Mouse (Mus musculus): ENCODE results near the gene Maml2.

Gene Maml2

GRCm38 (mm10) chr9:13492807-13493206, 195.1 kb downstream of the Maml2 start:
- no peak for DNase-seq (ENCODE audit: low read depth, low spot score)

DNA sequence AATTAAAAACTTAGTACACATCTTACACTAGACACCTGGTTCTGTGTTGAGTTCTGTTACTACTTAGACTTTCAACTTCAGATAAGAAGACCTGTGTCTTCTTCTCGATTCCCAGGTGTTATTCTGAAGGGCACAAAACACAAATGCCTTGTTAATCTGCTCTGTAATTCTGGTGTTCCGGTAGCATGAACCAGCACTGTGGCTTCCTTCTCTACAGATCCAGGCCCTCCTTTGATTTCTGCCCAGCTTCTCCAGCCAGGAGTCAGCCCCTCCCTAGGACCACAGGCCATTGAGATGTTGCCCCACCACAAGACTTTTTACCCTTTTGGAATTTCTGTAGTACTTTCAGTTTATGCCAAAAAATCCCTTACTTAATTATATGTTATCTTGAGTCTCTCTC, 196.0 kb downstream of the Maml2 start:
- DNase-seq (ENCODE audit: low read depth, low spot score), result no peak

DNA sequence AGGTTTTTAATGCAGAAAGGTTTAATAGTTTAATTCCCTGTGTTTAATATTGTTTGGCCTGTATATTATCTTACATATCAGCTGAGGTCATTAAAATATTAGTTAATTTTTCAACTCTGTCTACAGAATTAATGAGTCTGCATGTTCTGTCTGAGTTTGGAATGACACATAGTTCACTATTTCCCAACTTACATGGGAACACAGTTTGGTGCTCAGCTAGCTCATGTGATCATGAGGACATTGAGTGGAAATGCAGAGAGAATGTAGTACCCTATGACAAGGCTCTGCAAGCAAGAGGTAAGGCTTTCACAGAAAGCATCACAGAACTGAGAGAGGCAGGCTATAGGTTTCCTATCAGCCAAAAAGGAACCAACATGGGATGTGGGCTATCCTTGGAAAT, 197.8 kb downstream of the Maml2 start:
- DNase-seq (ENCODE audit: low read depth, low spot score), result no peak

DNA sequence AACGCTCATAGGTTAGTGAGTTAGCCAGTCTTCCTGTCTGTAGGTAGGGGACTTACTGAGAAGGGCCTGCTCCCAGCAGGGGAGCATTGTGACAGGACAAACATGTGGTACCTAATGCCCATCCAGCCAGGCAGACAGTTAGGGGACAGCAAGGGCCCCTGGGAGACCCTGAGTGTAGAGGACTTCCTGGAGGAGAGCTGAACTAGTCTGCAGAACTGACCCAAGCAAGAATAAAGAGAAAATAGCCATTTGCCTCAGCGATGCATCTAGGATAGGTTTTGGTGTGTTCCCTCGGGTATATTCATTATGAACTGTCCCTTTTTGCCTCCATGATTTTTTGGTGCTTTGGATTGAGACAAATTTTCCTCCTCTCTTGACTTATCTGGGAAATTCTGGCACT, 199.3 kb downstream of the Maml2 start:
- no peak for DNase-seq (ENCODE audit: low read depth, low spot score)

DNA sequence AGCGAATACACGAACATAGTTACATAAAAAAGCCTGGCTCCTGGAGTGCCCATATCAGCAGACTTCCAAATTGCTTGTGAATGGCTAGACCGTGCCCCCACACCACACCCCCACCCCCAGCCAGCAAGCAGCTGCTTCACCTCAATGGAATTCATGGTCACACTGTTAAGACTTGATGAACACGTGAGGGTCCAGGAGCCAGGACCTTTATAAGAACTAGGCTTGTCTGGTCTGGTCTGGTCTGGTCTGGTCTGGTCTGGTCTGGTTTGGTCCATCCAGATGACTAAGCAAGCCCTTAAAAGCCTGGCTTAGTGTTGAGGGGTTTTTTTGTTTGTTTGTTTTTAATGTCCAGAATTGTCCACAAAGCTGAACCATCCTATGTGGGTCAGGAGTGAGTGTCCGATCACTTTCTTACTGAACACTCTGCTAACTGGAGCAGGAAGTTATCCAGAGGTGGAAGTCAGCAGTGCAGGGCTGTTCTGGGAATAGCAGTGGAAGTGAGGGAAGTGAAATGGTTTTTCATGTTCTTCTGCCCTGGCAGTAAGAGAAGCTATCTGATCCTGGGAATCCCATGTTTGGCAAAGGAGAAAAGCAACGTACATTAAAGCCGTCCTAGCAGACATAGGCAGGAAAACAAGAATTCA, 200.1 kb downstream of the Maml2 start:
- DNase-seq (ENCODE audit: low read depth, low spot score), result no peak

DNA sequence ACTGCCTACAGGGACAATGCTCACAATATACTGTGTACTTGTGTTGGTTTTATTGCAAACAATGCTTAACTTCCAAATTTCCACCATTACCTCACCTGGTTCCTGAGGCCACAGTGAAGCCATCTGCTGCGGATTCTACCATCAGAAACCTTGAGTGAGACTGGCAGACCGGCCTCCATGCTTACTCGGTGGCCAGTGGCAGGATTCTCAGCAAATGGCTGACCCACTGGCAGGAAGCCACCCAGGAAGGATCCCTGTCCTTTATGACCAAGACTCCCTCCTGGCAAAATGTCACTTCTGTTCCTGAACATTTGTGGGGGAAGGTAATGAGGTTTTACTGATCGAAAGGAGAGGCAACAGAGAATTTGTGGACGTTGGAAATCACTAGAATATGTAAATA, 202.3 kb downstream of the Maml2 start:
- no peak for DNase-seq (ENCODE audit: low read depth, low spot score)

GRCm38 (mm10) chr9:13505024-13505423, 207.3 kb downstream of the Maml2 start:
- DNase-seq (ENCODE audit: low read depth, low spot score), result no peak

GRCm38 (mm10) chr9:13506956-13507821, 209.4 kb downstream of the Maml2 start:
- no peak for DNase-seq (ENCODE audit: low read depth, low spot score)

- DNase-seq (ENCODE audit: low read depth, low spot score), result no peak
Observed at GRCm38 (mm10) chr9:13507822-13508188, 210.0 kb downstream of the Maml2 start.

GRCm38 (mm10) chr9:13509751-13510150, 212.0 kb downstream of the Maml2 start:
- DNase-seq (ENCODE audit: low read depth, low spot score), result no peak

DNA sequence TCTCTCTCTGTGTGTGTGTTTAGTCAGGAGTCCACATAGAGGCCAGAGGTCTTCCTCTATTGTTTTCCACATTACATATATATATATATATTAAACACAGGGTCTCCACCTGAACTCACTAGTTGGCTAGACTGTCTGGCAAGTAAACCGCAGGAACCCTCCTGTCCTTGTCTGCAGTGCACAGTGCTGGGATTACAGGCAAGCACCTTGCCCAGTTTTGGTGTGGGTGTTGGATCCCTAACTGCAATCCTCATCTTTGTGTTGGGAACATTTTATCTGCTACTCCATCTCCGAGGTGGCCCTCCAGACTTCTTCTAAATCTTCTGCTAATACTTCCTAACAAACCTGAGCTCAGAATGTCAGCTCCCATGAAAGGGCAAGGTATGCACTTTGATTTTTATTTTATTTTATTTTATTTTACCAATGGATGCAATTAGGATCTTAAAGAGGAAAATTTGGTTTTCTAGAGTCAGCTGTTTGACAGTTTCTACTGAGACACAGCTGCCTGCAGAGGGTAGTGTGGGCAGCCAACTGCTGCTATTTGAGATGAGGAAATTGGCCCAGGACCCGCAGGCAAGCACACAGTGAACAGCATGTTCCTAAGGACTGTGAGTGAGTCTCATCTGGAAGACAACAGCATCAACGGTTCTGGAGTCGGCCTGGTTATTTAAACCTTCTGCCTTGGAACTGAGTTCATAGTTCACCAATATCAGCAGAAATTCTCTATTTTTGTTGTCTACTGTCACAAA, 213.0 kb downstream of the Maml2 start:
- DNase-seq (ENCODE audit: low read depth, low spot score), result no peak

DNA sequence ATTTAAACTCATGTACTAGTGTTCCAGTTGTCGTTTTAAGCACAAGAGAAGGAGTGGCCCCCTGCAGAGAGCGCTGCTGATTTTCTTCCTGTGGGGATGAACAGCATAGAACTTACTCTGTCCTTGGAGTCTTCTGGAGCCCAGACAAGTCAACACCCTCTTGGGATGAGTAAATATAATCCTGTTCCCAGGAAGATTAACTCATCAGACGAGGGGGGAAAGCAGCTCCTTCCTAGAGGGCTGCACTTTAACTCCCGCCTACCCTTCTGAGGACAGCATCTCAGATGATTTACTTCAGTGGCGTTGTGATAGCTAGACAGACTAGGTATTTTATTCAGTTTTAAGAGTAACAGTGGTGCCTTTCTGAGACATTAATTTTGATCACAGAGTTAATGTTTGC, 215.4 kb downstream of the Maml2 start:
- DNase-seq (ENCODE audit: low read depth, low spot score), result no peak

DNA sequence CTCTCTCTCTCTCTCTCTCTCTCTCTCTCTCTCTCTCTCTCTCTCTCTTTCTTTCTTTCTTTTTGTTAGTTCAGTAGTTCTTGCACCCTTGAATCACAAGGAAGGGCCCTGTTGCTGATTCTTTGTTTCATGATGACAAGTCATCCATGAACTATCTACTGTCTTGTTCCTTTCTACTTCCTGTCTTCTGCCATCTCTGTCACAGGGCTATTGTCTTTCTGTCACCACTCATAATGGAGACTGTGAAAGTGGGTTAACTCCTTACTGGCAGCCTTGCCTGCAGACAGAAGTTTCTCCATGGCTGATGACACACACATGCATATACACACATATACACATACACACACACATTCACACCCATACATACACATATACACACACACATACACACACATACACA, 216.7 kb downstream of the Maml2 start:
- no peak for DNase-seq (ENCODE audit: low read depth, low spot score)

DNA sequence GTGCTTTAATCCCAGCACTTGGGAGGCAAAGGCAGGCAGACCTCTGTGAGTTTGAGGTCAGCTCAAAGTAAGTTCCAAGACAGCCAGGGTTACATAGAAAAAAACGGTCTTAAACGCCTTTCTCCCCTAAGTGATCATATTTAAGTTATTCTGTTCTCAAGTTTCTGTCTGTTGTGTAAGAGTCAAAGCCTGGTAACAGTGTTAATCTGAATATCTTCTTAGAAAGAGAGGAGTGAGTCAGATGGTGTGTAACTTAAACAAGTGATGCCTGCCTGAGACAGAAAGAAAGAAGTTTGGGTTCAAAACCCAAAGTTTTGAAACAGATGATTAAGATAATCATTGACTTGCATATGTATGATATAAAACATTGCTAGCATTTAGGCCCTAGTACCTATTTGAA, 218.2 kb downstream of the Maml2 start:
- DNase-seq (ENCODE audit: low read depth, low spot score), result no peak

- no peak for DNase-seq (ENCODE audit: low read depth, low spot score)
Observed at GRCm38 (mm10) chr9:13518031-13518430, 220.3 kb downstream of the Maml2 start.

DNA sequence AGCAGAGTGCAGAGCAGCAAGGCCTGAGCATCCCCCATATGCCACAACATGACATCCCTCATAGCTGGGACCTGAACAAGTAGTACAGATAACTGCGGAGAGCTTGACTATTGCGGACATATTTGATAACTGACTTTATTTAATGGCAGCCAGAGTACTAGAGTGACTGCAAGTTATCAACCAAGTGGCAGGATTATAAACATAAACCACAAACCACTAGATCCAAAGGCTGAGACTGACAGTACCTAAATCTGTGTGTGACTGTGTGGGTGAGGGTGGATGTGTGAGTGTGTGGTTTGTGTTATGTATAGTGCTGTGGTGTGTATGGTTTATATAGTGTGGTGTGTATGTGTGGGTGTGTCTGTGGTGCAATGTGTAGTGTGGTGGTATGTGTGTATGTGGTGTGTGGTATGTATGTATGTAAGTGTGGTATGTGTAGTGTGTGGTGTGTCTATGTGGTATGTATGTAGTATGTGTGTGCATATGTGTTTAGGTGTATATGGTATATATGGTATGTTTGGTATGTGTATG, 220.7 kb downstream of the Maml2 start:
- DNase-seq (ENCODE audit: low read depth, low spot score), result no peak

- no peak for DNase-seq (ENCODE audit: low read depth, low spot score)
Observed at GRCm38 (mm10) chr9:13522061-13522820, 224.5 kb downstream of the Maml2 start.

DNA sequence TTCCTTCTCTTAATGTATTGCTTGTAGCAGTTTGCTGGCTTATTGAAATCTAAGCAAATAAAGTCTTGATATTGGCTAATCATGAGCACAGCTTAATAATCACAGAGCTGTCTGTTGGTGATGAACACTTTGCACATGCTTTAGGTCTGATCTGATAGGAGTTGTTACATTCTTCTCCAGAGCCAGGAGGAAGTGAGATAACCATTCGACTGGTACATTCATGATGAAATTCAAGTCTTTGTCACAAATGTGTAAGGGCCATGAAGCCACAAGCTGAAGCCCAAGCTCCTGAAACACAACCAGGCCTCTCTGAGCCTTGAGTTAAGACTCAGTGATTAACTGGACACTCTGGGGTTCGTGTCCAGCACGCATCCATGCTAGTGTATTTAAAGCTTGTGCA, 225.3 kb downstream of the Maml2 start:
- no peak for DNase-seq (ENCODE audit: low read depth, low spot score)

DNA sequence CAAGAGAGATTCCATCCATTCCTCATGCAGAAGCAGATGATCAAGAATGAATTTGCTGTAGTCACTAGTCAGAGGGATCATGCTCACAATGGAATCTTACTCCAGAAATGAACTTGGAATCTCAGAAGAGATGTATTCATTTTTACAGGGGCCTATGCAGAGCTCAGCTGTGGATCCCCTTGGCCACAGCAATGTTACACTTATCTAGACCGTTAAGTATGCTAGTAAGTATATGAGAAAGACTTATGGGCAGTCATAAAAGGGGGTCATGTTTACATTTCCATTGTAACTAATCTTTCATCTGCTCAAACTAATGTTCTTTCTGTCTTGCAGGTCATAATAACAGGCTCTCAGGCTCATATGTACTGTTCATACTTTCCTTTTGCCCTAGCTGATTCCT, 227.3 kb downstream of the Maml2 start:
- DNase-seq (ENCODE audit: low read depth, low spot score), result no peak

GRCm38 (mm10) chr9:13525561-13526255, 228.0 kb downstream of the Maml2 start:
- no peak for DNase-seq (ENCODE audit: low read depth, low spot score)

DNA sequence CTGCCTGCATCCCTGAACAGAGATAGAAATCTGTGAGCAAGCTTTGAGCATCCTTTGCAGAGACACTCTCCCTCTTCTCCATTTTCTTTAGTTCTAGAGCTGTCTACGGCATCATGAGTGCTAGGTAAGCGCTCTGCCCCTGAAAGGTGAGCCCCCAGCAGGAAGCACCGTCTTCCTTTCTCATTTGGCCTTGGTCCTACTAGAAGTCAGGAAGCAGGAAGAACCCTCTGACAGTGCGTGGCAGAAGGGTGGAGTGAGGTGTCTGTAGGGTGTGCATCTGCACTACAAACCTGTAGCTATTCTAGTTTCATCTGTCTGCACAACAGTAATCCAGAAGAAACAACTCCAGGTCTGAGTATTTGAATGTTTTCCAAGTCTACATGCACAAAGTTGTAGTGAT, 232.8 kb downstream of the Maml2 start:
- DNase-seq (ENCODE audit: low read depth, low spot score), result no peak
